Mouse (Mus musculus) spleen, postnatal 0 days (tissue): ENCODE data around the gene Pak1ip1. TPM values are rescaled to one million over a fixed set of nuclear protein-coding genes. Genes with fewer than 3 reads are reported as not detected.

ENCODE experiments used
- polyA plus RNA-seq: library from polyadenylated mRNA; unstranded; fragments of >200 nt; fragmentation: Nextera tagmentation; extraction: Ambion mirVana; gene quantifications from 2 replicates; pipeline ENCODE4 v1.2.1, GENCODE M21; 2015

Gene Pak1ip1
- polyA plus RNA-seq, result 73.1 and 80.8 TPM in 2 replicates

DNA sequence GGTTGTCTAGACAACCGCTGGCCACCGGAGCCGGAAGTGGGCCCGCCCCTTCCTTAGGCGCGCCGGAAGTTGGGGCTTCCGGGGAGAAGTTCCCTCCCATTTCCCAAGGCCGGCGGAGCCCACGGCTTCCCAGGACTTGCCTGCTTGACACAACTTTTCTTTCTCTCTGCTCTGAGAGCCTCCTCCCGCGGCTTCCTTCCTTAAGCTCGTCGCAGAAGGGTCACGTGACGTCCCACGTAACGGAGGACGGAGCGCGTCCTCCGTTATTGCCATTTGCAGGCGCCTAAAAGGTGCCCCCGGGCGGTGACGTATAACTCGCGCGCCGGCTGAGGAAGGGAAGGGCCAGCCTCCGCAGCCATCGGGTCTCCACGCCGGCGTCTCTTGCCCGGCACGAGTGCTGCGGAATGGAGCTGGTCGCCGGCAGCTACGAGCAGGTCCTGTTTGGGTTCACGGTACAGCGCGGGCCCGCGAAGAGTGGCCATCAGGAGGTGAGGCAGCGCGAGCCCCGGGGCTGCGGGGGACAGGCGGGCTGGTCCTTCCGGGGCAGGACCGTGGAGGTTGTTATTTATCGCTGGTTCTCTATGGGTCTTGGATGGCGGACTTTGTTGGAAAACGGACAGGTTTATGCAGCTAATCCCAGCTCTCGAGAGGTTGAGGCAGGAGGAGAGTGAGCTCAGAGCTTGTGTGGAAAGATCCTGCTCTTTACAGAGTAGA, at the start of gene Pak1ip1:
TSS of gene Pak1ip1 (plus strand) at position 98 of the 714 bp plus-strand sequence.

GRCm38 (mm10) chr13:41015829-41016634, 15.2 kb downstream of the Pak1ip1 start, which contains the start of gene Tmem14c:
Gene Tmem14c, plus strand, starts transcription at chr13:41016292.

Other genes with a start within 250 kb of the Pak1ip1 start
- 7.3 and 8.2 TPM in 2 replicates for gene Gcnt2, start 141.3 kb upstream of the Pak1ip1 start, polyA plus RNA-seq
- 826 and 983 TPM in 2 replicates for gene Tmem14c, start 15.3 kb downstream of the Pak1ip1 start, polyA plus RNA-seq
- gene Mak, start 78.7 kb downstream of the Pak1ip1 start, polyA plus RNA-seq, result 0.04 and 0.08 TPM in 2 replicates
- not detected in 2 replicates for gene Gcm2, start 110.0 kb downstream of the Pak1ip1 start, polyA plus RNA-seq
- not detected in 2 replicates for gene Sycp2l, start 113.3 kb downstream of the Pak1ip1 start, polyA plus RNA-seq
- 0.21 and 0.31 TPM in 2 replicates for gene Elovl2, start 219.4 kb downstream of the Pak1ip1 start, polyA plus RNA-seq
- gene Smim13, start 248.8 kb downstream of the Pak1ip1 start, polyA plus RNA-seq, result 6.7 and 6.9 TPM in 2 replicates